Mouse (Mus musculus) intestine, embryonic 16.5 days (tissue): ENCODE measurements around the gene Evc2. TPM values are rescaled to one million over a fixed set of nuclear protein-coding genes. Genes with fewer than 3 reads are reported as not detected.

ENCODE experiments used
- ATAC-seq: fragments of 200-750 bp; cut with Nextera tagmentation; 2 replicates; pipeline ENCODE4 v1.8.0; 2017; ENCODE audit warnings: moderate TSS enrichment, moderate library complexity
- H3K27ac ChIP-seq: fragments of 300-500 bp; sonication (generic); 2 replicates; pipeline ENCODE4 v1.5.1; 2014; ENCODE audit warnings: mild to moderate bottlenecking, low read length
- H3K27me3 ChIP-seq: fragments of 300-500 bp; sonication (generic); replicated peaks from 2 replicates; pipeline ENCODE4 v1.6.1; 2014; ENCODE audit warnings: low read length, control low read depth, mixed read lengths; ENCODE audit not compliant: control insufficient read depth, insufficient read depth
- H3K36me3 ChIP-seq: fragments of 300-500 bp; sonication (generic); 2 replicates; pipeline ENCODE4 v1.6.1; 2014; ENCODE audit warnings: low read length, control low read depth; ENCODE audit not compliant: control insufficient read depth, insufficient read depth
- H3K4me1 ChIP-seq: fragments of 300-500 bp; sonication (generic); 2 replicates; pipeline ENCODE4 v1.6.1; 2014; ENCODE audit warnings: low read length, control low read depth, mixed read lengths; ENCODE audit not compliant: control insufficient read depth, insufficient read depth
- H3K4me2 ChIP-seq: fragments of 300-500 bp; sonication (generic); 2 replicates; pipeline ENCODE4 v1.6.1; 2014; ENCODE audit warnings: low read depth, low read length, control low read depth
- H3K4me3 ChIP-seq: fragments of 300-500 bp; sonication (generic); 2 replicates; pipeline ENCODE4 v1.5.1; 2014; ENCODE audit warnings: mild to moderate bottlenecking, low read length
- H3K9ac ChIP-seq: fragments of 300-500 bp; sonication (generic); 2 replicates; pipeline ENCODE4 v1.6.1; 2014; ENCODE audit warnings: low read depth, low read length
- H3K9me3 ChIP-seq: fragments of 300-500 bp; sonication (generic); 2 replicates; pipeline ENCODE4 v1.6.1; 2016; ENCODE audit warnings: low read length, control low read depth; ENCODE audit not compliant: control insufficient read depth
- WGBS: fragments of 180-500 bp; shearing (Covaris S2); extraction: QIAGEN DNeasy Blood & Tissue Kit; methylation state at CpG from one replicate; pipeline ENCODE4 v1.1.7; 2014; 5-methylcytosine and 5-hydroxymethylcytosine counted together
- polyA plus RNA-seq: library from polyadenylated mRNA; unstranded; fragments of >200 nt; fragmentation: Nextera tagmentation; extraction: Ambion mirVana; gene quantifications from 2 replicates; pipeline ENCODE4 v1.2.1, GENCODE M21; 2015

The Evc2 gene
- polyA plus RNA-seq, 1 experiment from 2014 or later = 8.5 TPM

DNA sequence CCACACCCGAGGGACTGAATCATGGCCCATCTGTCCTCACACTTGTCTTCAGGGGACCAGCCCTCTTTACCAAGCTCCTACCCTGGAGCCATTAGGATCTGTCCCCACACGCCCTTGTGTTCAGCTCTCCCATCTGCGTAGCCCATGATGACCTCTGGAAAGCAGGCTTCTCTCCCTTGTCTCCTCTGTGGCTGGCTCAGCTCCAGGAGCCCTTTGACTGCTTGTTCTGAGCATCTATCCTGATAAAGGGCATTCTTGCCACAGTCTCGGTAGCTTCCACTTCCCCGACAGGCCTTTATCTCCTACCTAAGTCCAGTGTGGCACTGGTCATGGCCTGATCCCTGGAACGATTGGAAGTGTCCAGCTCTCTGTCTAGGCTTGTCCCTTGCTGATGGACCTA, 11.6 kb upstream of the Evc2 start:
- no peak overlapping the region for H3K4me3 ChIP-seq
- H3K27me3 ChIP-seq = no peaks in the 10 kb centered on the region
- no peak overlapping the region for H3K4me2 ChIP-seq
- H3K9me3 ChIP-seq = no peaks in the 10 kb centered on the region
- WGBS = 88% methylated on average over 6 of the region's 6 CpGs
- no peak overlapping the region for H3K9ac ChIP-seq
- no peak overlapping the region for H3K27ac ChIP-seq
- no peaks in the 10 kb centered on the region for H3K4me1 ChIP-seq
- peaks cover 8% of the 10 kb centered on the region; the same call in 1 of the 2 replicates for H3K36me3 ChIP-seq
- no peak for ATAC-seq

DNA sequence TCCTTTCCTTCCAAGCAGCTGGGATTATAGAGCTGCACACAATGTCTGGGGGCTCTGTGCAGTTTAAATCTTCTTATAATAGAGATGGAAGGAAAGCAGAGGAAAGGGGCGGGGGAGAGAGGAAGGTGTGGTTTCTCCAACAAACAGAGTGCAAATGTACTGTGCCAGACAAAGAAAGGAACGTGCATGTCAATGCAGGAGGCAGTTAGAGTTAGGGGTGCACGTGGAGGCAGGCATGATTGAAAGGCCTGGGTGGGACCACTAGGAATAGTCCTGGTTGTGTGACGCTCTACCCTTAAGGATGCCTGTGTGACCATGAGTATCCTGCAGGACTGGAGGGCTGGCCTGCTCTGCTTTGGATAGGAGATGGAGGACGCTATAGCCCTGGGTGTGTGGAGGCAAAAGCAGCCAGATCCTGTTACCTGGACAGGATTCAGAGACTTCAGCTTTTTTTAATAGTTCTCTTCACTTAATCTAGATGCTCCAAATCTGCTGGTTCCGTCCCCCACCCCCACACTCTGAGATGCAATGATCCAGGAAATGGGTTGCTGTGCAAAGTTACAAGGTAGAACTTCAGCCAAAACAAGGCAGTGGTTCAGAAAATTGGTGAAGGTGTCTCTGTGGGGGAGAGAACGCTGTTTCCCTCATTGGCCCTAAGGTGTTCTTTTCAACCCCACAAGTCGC, 7.7 kb upstream of the Evc2 start:
- H3K27ac ChIP-seq = no peak overlapping the region

DNA sequence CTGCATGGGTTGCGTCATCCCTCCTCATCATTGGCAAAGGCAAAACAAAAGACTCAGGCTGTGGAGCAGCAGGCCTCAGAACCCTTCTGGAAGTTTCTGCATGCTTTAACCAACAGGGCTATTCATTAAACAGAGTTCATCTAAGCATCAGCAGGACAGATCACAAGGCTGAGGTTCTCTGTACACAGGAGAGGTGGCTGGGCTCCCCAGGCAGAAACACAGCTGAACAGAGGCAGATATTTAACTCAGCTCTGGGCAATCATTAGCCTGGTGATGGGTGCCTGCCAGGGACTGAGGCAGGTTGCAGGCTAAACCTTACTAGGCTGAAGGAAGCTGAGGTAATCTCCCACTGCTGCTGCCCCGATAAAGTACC, 7.2 kb upstream of the Evc2 start:
- Histone ChIP-seq H3K4me2 (no peak overlapping the region), H3K36me3 (peaks cover 5% of the 10 kb centered on the region; the same call in 1 of the 2 replicates), H3K9ac (no peak overlapping the region), H3K27me3 (no peaks in the 10 kb centered on the region), H3K4me1 (peaks cover 2% of the 10 kb centered on the region; the same call in 1 of the 2 replicates), H3K4me3 (no peak overlapping the region), H3K9me3 (no peaks in the 10 kb centered on the region), H3K27ac (no peak overlapping the region)
- ATAC-seq = no peak
- WGBS = 91% methylated on average over 2 of the region's 2 CpGs

More for the DNA sequence above, 7.7 kb upstream of the Evc2 start:
- peaks cover 8% of the 10 kb centered on the region; the same call in 1 of the 2 replicates for H3K36me3 ChIP-seq
- H3K4me3 ChIP-seq = no peak overlapping the region
- H3K9me3 ChIP-seq = no peaks in the 10 kb centered on the region
- H3K4me1 ChIP-seq = no peaks in the 10 kb centered on the region
- 86% methylated on average over 8 of the region's 8 CpGs for WGBS
- ATAC-seq = no peak
- H3K9ac ChIP-seq = no peak overlapping the region
- H3K4me2 ChIP-seq = no peak overlapping the region
- no peaks in the 10 kb centered on the region for H3K27me3 ChIP-seq

DNA sequence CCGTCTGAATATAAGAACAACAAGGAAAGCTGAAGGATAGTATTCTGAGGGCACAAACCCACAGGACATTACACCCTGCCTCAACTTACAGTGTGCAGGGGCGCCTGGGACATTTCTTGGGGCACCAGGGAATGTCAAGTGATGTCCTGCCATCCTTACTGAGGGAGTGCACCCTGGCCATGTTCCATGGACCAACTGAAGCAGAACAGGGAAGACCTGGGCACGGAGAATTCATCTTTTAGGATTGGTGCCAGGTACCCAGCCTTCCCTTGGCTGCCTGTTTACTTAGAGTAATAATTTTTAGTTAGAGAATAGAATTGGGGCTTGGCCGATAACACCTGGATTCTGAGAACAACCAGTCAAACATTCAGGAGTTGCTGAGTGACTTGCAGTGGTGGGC, 6.2 kb upstream of the Evc2 start:
- 80% methylated on average over 4 of the region's 4 CpGs for WGBS
- no peak for ATAC-seq

DNA sequence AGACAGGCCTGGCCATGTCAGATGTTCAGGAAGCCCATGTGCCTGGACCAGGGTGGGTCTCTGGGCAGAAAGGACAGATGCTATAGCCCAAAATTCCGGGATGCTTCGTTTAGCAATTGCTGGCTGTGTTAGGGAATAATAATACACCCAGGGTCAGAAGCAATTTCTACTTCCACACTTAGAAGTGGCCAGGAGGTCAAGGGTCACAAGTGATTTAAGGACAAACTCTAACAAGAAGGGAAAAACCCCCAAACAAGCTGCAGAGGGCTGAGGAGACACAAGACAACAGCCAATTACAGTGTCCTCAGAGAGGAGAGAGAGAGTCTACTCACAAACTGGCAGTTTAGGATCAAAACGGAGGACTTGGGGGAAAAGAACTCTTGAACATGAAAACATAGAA, 3.2 kb upstream of the Evc2 start:
- H3K4me2 ChIP-seq = no peak overlapping the region
- H3K27me3 ChIP-seq = no peaks in the 10 kb centered on the region
- H3K4me1 ChIP-seq = peaks cover 23% of the 10 kb centered on the region
- H3K4me3 ChIP-seq = no peak overlapping the region
- no peak overlapping the region for H3K27ac ChIP-seq
- ATAC-seq = no peak
- no peaks in the 10 kb centered on the region; the same call in 1 of the 2 replicates for H3K36me3 ChIP-seq
- H3K9ac ChIP-seq = no peak overlapping the region
- WGBS = 62% methylated on average over 3 of the region's 3 CpGs
- H3K9me3 ChIP-seq = no peaks in the 10 kb centered on the region

More for the DNA sequence above, 6.2 kb upstream of the Evc2 start:
- no peak overlapping the region for H3K27ac ChIP-seq
- no peak overlapping the region for H3K9ac ChIP-seq
- no peaks in the 10 kb centered on the region for H3K27me3 ChIP-seq
- H3K36me3 ChIP-seq = no peaks in the 10 kb centered on the region; the same call in 1 of the 2 replicates
- H3K4me1 ChIP-seq = peaks cover 7% of the 10 kb centered on the region; the same call in 1 of the 2 replicates
- H3K4me3 ChIP-seq = no peak overlapping the region
- H3K9me3 ChIP-seq = no peaks in the 10 kb centered on the region
- no peak overlapping the region for H3K4me2 ChIP-seq

DNA sequence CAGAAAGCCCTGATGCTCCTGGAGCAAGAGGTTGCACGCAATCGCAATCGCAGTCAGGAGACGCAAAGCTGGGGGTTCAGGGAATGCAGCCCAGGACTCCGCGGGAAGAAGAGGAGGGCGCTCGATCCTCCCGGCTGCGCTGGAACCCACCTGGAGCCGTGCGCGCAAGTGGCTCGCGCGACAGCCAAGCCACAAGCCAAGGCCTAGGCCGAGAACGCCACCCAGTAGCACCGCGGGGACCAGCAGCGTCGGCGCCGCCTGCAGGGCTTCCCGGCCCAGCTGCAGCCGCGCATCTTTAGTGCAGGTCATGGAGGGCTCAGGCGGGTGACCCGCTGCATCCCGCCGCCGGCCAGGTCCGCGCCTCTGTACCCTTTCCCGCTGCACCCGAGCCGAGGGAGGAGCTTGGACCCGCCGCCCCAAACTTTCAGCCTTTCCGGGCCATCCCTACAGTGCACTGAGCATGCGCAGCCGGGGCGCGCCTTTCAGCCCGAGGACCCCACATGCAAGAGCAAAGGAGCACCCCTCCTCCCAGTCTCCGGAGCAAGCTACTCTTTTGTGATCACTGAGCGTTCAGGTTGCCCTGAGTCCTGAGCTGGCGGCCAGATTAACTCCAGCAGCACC, 1.7 kb upstream of the Evc2 start, which contains the start of gene Evc:
Gene Evc (minus strand): TSS at position 410 of the 621 bp plus-strand sequence.
- Histone ChIP-seq H3K9ac (peak within 1 kb of the TSS; percentile 76), H3K27ac (0 out of 2 replicates have a peak within 1 kb of the TSS, but pooled peaks have one; percentile 29), H3K27me3 (no peaks in the 10 kb centered on the region), H3K4me1 (peaks cover 23% of the 10 kb centered on the region), H3K4me3 (peak within 1 kb of the TSS; percentile 71), H3K9me3 (no peaks in the 10 kb centered on the region), H3K4me2 (peak within 1 kb of the TSS; percentile 91), H3K36me3 (no peaks in the 10 kb centered on the region)
- peak; percentile 75 for ATAC-seq
- WGBS = under 1% methylated on average over 48 of the region's 48 CpGs

DNA sequence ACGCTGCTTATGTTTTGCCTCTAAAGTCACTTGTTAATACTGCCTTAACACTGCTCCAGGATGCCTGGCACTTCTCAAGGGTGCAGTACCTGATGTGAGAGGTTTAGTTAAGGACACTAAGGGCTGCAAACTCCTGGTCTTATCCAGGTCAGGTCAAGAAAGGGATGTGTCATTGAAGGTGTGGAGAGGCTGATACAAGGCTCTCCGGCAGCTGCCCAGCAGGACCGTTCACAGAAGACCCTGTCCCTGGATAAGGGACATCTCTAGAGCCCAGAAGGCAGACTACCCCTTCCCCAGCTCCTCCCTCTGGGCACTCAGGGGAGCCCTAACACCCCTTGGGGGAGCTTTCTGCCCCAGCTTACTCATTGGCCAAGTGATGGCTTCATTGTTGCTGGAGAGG, 603 bp upstream of the Evc2 start:
- H3K36me3 ChIP-seq = no peaks in the 10 kb centered on the region
- H3K4me2 ChIP-seq = peak overlapping the region; percentile 74
- H3K4me1 ChIP-seq = peaks cover 23% of the 10 kb centered on the region
- H3K4me3 ChIP-seq = peak overlapping the region; percentile 71
- WGBS = 75% methylated on average over 3 of the region's 3 CpGs
- peak overlapping the region; percentile 65 for H3K27ac ChIP-seq
- H3K9me3 ChIP-seq = no peaks in the 10 kb centered on the region
- no peaks in the 10 kb centered on the region for H3K27me3 ChIP-seq
- H3K9ac ChIP-seq = peak overlapping the region; percentile 76
- peak; percentile 13; the same call in 1 of the 2 replicates for ATAC-seq

DNA sequence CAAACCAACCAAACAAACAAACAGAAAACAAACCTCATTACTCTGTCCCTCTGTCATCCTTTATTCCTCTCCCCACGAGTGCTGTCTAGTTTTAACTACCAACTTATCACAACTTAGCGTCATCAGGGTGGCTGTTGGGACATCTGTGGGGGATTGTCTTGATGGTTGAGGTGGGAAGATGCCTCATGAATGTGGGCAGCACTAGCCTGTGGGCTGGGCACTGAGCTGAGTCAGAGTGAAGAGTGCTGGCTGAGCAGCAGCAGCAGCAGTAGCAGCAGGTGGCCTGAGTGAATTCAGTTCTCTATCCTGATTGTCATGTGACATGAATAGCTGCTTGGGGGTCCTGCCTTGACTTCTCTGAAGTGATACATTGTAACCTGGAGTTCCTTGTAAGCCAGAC, 5.7 kb downstream of the Evc2 start:
- ATAC-seq = no peak
- Histone ChIP-seq H3K4me1 (peaks cover 8% of the 10 kb centered on the region), H3K36me3 (no peaks in the 10 kb centered on the region), H3K9ac (no peak overlapping the region), H3K9me3 (no peaks in the 10 kb centered on the region), H3K27me3 (no peaks in the 10 kb centered on the region), H3K4me2 (no peak overlapping the region), H3K4me3 (no peak overlapping the region), H3K27ac (no peak overlapping the region)
- 79% methylated on average over 2 of the region's 2 CpGs for WGBS

DNA sequence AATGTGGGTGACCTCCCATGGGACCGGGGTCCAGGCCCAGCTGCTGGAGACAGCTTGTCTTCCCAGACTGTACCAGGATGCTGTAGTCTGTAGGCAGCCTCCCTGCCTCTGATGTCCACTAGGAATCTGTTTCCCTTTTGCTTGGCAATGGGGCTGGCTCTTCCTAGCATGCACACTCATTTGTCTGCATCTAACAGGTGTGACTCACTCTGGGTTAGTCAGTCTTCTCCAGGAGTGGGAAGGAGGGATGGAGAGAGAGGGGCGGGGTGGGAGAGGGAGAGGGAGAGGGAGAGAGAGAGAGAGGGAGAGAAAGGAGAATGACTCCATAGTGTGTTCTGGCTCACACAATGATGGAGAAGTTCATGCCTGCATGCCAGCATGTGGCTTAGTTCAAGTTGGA, 13.5 kb downstream of the Evc2 start:
- Histone ChIP-seq H3K4me3 (no peak overlapping the region), H3K36me3 (peaks cover 6% of the 10 kb centered on the region; the same call in 1 of the 2 replicates), H3K4me1 (no peaks in the 10 kb centered on the region), H3K27me3 (no peaks in the 10 kb centered on the region), H3K9ac (no peak overlapping the region), H3K9me3 (no peaks in the 10 kb centered on the region), H3K4me2 (no peak overlapping the region), H3K27ac (no peak overlapping the region)
- WGBS = 98% methylated on average over 2 of the region's 2 CpGs
- ATAC-seq = no peak
